Mouse (Mus musculus) forebrain, embryonic 10.5 days (tissue): ENCODE measurements around the gene Lrrc4. TPM values are rescaled to one million over a fixed set of nuclear protein-coding genes. Genes with fewer than 3 reads are reported as not detected.

Experiments
- DNase-seq: peaks from one replicate; pipeline ENCODE4 v3.0.0-alpha.2; 2017; ENCODE audit warnings: low spot score; ENCODE audit errors: extremely low spot score
- H3K27ac ChIP-seq: fragments of 300-500 bp; sonication (generic); 2 replicates; pipeline ENCODE4 v1.5.1; 2016; ENCODE audit warnings: mild to moderate bottlenecking
- H3K27me3 ChIP-seq: fragments of 300-500 bp; sonication (generic); 2 replicates; pipeline ENCODE4 v1.6.1; 2016; ENCODE audit warnings: mild to moderate bottlenecking; ENCODE audit not compliant: poor library complexity, severe bottlenecking
- H3K36me3 ChIP-seq: fragments of 300-500 bp; sonication (generic); replicated peaks from 2 replicates; pipeline ENCODE4 v1.6.1; 2016; ENCODE audit warnings: mild to moderate bottlenecking, moderate library complexity
- H3K4me1 ChIP-seq: fragments of 300-500 bp; sonication (generic); 2 replicates; pipeline ENCODE4 v1.6.1; 2016
- H3K4me3 ChIP-seq: fragments of 300-500 bp; sonication (generic); 2 replicates; pipeline ENCODE4 v1.5.1; 2016; ENCODE audit warnings: mild to moderate bottlenecking, moderate library complexity
- H3K9me3 ChIP-seq: fragments of 300-500 bp; sonication (generic); 2 replicates; pipeline ENCODE4 v1.6.1; 2016; ENCODE audit warnings: mild to moderate bottlenecking, moderate library complexity
- WGBS: fragments of 180-500 bp; shearing (Covaris S2); methylation state at CpG from one replicate; pipeline ENCODE4 v1.1.7; 2016; 5-methylcytosine and 5-hydroxymethylcytosine counted together
- polyA plus RNA-seq: library from polyadenylated mRNA; unstranded; fragments of >200 nt; fragmentation: Nextera tagmentation; extraction: Ambion mirVana; gene quantifications from 2 replicates; pipeline ENCODE4 v1.2.1, GENCODE M21; 2016

The Lrrc4 gene
- polyA plus RNA-seq, 1 experiment from 2014 or later, result 2.0 TPM

DNA sequence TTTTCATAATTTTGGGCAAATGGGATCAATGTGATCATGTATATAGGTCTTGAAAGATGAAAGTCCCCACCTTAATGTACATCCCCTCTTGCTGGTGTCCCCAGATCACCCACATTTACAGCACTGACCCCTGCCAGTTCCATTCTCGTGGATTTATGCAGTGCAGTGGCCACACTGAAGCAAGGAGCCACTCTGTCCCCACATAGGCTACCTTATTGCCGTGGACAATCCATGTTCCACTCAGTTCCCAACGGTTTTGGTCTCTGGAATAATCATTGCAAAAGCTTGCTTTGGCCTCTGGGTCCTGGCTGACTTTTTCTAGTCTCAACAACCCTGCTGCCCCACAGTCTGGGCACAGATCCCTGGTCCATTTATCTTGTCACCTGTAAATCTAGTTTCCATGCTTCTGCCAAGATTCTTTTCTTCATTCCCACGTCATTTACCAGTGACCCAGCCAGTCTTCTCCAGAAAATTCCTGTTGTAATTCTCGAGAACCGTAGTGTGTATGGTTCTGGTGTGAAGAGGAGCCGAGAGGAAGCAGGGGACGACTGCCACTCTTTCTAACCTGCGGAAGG is 18.9 kb upstream of the Lrrc4 start:
- Histone ChIP-seq H3K27ac (no peak overlapping the region), H3K36me3 (no peaks in the 10 kb centered on the region), H3K9me3 (no peaks in the 10 kb centered on the region), H3K4me3 (no peak overlapping the region), H3K4me1 (peaks cover 65% of the 10 kb centered on the region), H3K27me3 (no peaks in the 10 kb centered on the region)
- 89% methylated on average over 9 of the region's 9 CpGs for WGBS
- DNase-seq, result no peak

GRCm38 (mm10) chr6:28849317-28849716 is 17.8 kb upstream of the Lrrc4 start:
- 72% methylated on average over 3 of the region's 3 CpGs for WGBS
- Histone ChIP-seq H3K27ac (no peak overlapping the region), H3K36me3 (no peaks in the 10 kb centered on the region), H3K27me3 (no peaks in the 10 kb centered on the region), H3K4me3 (no peak overlapping the region), H3K9me3 (no peaks in the 10 kb centered on the region), H3K4me1 (peaks cover 64% of the 10 kb centered on the region)
- no peak for DNase-seq

DNA sequence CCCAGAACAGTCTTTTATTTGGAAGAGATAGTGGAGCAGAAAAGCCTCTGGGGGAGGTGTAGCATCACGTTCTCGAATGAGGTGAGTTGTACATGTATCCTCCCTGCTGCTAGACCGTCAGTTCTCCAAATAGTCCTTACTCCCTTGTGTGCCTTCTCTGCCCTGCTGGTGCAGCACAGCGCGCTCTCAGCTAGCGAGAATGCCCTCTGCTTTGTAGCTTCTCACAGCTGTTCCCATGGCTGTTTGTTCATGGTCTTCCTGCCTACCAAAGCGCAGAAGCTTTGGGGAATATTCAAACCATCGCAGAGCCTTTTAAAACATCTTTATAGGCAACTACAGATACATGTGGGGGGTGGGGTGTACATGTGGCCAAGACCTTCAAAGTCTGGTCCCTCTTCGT is 17.3 kb upstream of the Lrrc4 start:
- no peak overlapping the region for H3K4me3 ChIP-seq
- 84% methylated on average over 9 of the region's 9 CpGs for WGBS
- peaks cover 63% of the 10 kb centered on the region for H3K4me1 ChIP-seq
- H3K27me3 ChIP-seq, result no peaks in the 10 kb centered on the region
- no peaks in the 10 kb centered on the region for H3K9me3 ChIP-seq
- no peak for DNase-seq
- no peak overlapping the region for H3K27ac ChIP-seq
- no peaks in the 10 kb centered on the region for H3K36me3 ChIP-seq

DNA sequence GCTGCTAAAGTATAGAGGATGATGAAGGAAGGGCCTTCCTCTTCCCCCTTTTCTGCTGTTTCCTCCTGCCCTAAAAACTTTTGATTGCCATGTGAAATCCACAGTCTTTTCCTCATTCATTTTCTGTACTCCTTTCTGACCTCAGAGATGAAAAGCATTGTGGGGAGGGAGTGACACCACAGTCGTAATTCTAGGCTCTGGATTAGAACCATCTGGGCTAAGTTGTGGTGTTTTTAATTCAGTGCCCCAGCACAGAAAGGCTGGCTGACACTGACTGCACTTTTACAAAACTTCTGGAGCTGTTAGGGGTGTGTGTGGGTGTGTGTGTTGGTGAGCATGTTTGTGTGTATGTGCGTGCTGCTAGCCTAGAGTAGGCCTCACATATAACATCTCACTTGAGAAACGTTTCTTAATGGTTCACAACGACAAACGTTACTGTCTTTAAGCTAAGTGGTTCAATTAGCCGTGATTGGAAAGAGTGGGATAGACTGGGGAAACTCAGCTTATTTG is 16.8 kb upstream of the Lrrc4 start:
- DNase-seq, result no peak
- Histone ChIP-seq H3K4me3 (no peak overlapping the region), H3K27ac (no peak overlapping the region), H3K36me3 (no peaks in the 10 kb centered on the region), H3K4me1 (peaks cover 59% of the 10 kb centered on the region), H3K9me3 (no peaks in the 10 kb centered on the region), H3K27me3 (no peaks in the 10 kb centered on the region)
- WGBS, result 73% methylated on average over 6 of the region's 6 CpGs

- Histone ChIP-seq H3K4me1 (peaks cover 61% of the 10 kb centered on the region), H3K27me3 (no peaks in the 10 kb centered on the region), H3K4me3 (no peak overlapping the region), H3K9me3 (no peaks in the 10 kb centered on the region), H3K36me3 (no peaks in the 10 kb centered on the region), H3K27ac (no peak overlapping the region)
- DNase-seq, result no peak
- 73% methylated on average over 6 of the region's 6 CpGs for WGBS
Observed at GRCm38 (mm10) chr6:28847616-28848015, 16.1 kb upstream of the Lrrc4 start.

DNA sequence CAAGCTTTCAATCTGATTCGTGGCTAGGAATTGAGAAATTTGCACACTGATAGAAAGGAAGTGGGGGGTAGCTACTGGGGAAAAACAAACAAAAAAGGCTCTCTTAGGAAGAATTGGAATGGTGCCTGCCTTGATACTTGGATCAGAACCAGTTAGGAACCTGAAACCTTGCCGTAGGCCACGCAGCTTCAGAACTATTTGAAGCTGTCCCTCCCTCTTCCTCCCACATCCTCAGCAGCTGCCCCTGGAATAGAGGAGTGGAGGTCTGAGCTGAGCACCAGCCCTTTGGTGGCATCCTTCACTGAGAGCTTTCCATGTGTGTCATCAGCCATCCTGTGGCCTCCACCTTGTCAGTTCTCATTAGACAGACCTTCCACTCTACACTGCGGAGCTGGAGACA is 14.1 kb upstream of the Lrrc4 start:
- Histone ChIP-seq H3K9me3 (no peaks in the 10 kb centered on the region), H3K4me3 (no peak overlapping the region), H3K27ac (no peak overlapping the region), H3K36me3 (no peaks in the 10 kb centered on the region), H3K4me1 (peaks cover 78% of the 10 kb centered on the region), H3K27me3 (no peaks in the 10 kb centered on the region)
- no peak for DNase-seq
- WGBS, result 31% methylated on average over 4 of the region's 4 CpGs

GRCm38 (mm10) chr6:28842375-28843276 is 11.1 kb upstream of the Lrrc4 start:
- WGBS, result 50% methylated on average over 4 of the region's 4 CpGs
- peak; percentile 32 for DNase-seq
- H3K27ac ChIP-seq, result peak overlapping the region; percentile 82

GRCm38 (mm10) chr6:28841569-28841968 is 10.0 kb upstream of the Lrrc4 start:
- Histone ChIP-seq H3K27me3 (no peaks in the 10 kb centered on the region), H3K4me3 (no peak overlapping the region), H3K9me3 (no peaks in the 10 kb centered on the region), H3K27ac (peak overlapping the region; percentile 9; the same call in 1 of the 2 replicates), H3K36me3 (no peaks in the 10 kb centered on the region), H3K4me1 (peaks cover 54% of the 10 kb centered on the region)
- no peak for DNase-seq
- 84% methylated on average over 3 of the region's 3 CpGs for WGBS

More at GRCm38 (mm10) chr6:28842375-28843276, 11.1 kb upstream of the Lrrc4 start:
- Histone ChIP-seq H3K27me3 (no peaks in the 10 kb centered on the region), H3K36me3 (no peaks in the 10 kb centered on the region), H3K4me3 (no peak overlapping the region), H3K4me1 (peaks cover 65% of the 10 kb centered on the region), H3K9me3 (no peaks in the 10 kb centered on the region)

- H3K4me1 ChIP-seq, result peaks cover 50% of the 10 kb centered on the region
- peaks cover 36% of the 10 kb centered on the region for H3K27me3 ChIP-seq
- DNase-seq, result no peak
- no peak overlapping the region for H3K27ac ChIP-seq
- no peaks in the 10 kb centered on the region for H3K9me3 ChIP-seq
- H3K4me3 ChIP-seq, result no peak overlapping the region
- no peaks in the 10 kb centered on the region for H3K36me3 ChIP-seq
Observed at GRCm38 (mm10) chr6:28836600-28836999, 5.1 kb upstream of the Lrrc4 start.

- peak overlapping the region; percentile 80 for H3K4me3 ChIP-seq
- WGBS, result 19% methylated on average over 2 of the region's 2 CpGs
- no peaks in the 10 kb centered on the region for H3K9me3 ChIP-seq
- 0 out of 2 replicates have a peak overlapping the region, but pooled peaks have one; percentile 91 for H3K27ac ChIP-seq
- peaks cover 57% of the 10 kb centered on the region for H3K27me3 ChIP-seq
- H3K36me3 ChIP-seq, result peaks cover 12% of the 10 kb centered on the region
- DNase-seq, result no peak
- peaks cover 60% of the 10 kb centered on the region for H3K4me1 ChIP-seq
Observed at GRCm38 (mm10) chr6:28834046-28834445, 2.5 kb upstream of the Lrrc4 start.

DNA sequence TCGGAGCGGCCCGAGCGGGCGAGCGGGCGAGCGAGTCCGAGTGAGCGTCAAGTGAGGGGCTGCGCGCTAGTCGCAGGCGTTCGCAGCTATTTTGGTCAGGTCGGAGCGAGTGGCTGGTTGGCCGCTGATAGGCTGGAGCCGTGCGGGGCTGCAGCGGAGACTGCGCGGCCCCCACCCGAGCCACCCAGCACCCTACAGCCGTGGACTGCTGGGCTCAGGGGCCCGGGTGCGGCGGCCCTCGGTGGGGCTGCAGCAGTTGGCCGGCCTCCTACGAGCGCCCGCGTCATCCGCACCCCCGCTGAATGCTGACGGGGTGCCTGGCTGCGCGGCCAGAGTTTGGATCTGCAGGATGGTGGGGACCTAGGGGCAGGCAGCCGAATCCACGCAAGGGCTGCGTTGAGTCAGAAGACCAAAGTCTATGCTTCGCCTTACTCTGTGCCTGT is 1.9 kb upstream of the Lrrc4 start:
- DNase-seq, result peak; percentile 60
- WGBS, result 1% methylated on average over 43 of the region's 43 CpGs
- Histone ChIP-seq H3K9me3 (no peaks in the 10 kb centered on the region), H3K27ac (peak overlapping the region; percentile 91), H3K4me1 (peaks cover 67% of the 10 kb centered on the region), H3K36me3 (peaks cover 12% of the 10 kb centered on the region), H3K4me3 (peak overlapping the region; percentile 80), H3K27me3 (peaks cover 57% of the 10 kb centered on the region)

- H3K36me3 ChIP-seq, result peaks cover 12% of the 10 kb centered on the region
- peak overlapping the region; percentile 80 for H3K4me3 ChIP-seq
- H3K9me3 ChIP-seq, result no peaks in the 10 kb centered on the region
- H3K4me1 ChIP-seq, result peaks cover 72% of the 10 kb centered on the region
- WGBS, result under 1% methylated on average over 58 of the region's 58 CpGs
- peak; percentile 60 for DNase-seq
- H3K27me3 ChIP-seq, result peaks cover 57% of the 10 kb centered on the region
- H3K27ac ChIP-seq, result peak overlapping the region; percentile 91
Observed at GRCm38 (mm10) chr6:28832751-28833291, 1.3 kb upstream of the Lrrc4 start.
